Mouse (Mus musculus) heart, adult 18-20 months (tissue): ENCODE measurements around the gene Isg20. TPM values are rescaled to one million over a fixed set of nuclear protein-coding genes. Genes with fewer than 3 reads are reported as not detected.

Experiments
- DNase-seq, 2 experiments: peaks; one replicate each; pipeline ENCODE4 v3.0.0; 2021 to 2022; ENCODE audit warnings: mixed read lengths in 1 of 2
- long read RNA-seq, 2 experiments: library from polyadenylated mRNA; stranded (forward); transcript quantifications; one replicate each; pipeline ENCODE4 v2.0.0; 2021
- total RNA-seq, 2 experiments: library from RNA; stranded (reverse); gene quantifications; 2 replicates each; pipeline ENCODE4 v1.2.3; 2021

Gene Isg20
- 1 to 10 TPM; 6.3 to 7.0 TPM for total RNA-seq
- long read RNA-seq, experiment 1, partial matches to known transcripts: 0 of 2 reads
- long read RNA-seq, experiment 1, other reads (novel, unspliced or antisense): 0 of 2 reads
- long read RNA-seq, experiment 2: 0 reads

- DNase-seq: no peak
Measured at GRCm38 (mm10) chr7:78912974-78913474, at the start of gene Isg20. Gene Isg20, plus strand, starts transcription at chr7:78913424.

GRCm38 (mm10) chr7:78863796-78864445, 49.3 kb upstream of the Isg20 start:
- no peak for DNase-seq

- DNase-seq: no peak
Measured at GRCm38 (mm10) chr7:78864446-78864802, 48.8 kb upstream of the Isg20 start.

GRCm38 (mm10) chr7:78865212-78865949, 47.8 kb upstream of the Isg20 start:
- DNase-seq: no peak

- DNase-seq: no peak
Measured at GRCm38 (mm10) chr7:78868731-78869130, 44.5 kb upstream of the Isg20 start.

GRCm38 (mm10) chr7:78872366-78872765, 40.9 kb upstream of the Isg20 start:
- no peak for DNase-seq

- DNase-seq: no peak
Measured at GRCm38 (mm10) chr7:78872831-78873230, 40.4 kb upstream of the Isg20 start.

GRCm38 (mm10) chr7:78881607-78882468, 31.4 kb upstream of the Isg20 start:
- no peak for DNase-seq

GRCm38 (mm10) chr7:78882469-78882837, 30.8 kb upstream of the Isg20 start:
- DNase-seq: no peak

GRCm38 (mm10) chr7:78883016-78883725, 30.1 kb upstream of the Isg20 start:
- no peak for DNase-seq

- no peak for DNase-seq
Measured at GRCm38 (mm10) chr7:78883726-78884060, 29.5 kb upstream of the Isg20 start.

GRCm38 (mm10) chr7:78884139-78884538, 29.1 kb upstream of the Isg20 start:
- DNase-seq: no peak

GRCm38 (mm10) chr7:78885404-78885803, 27.8 kb upstream of the Isg20 start:
- DNase-seq: no peak

GRCm38 (mm10) chr7:78886496-78886895, 26.7 kb upstream of the Isg20 start:
- no peak for DNase-seq

GRCm38 (mm10) chr7:78887431-78887842, 25.8 kb upstream of the Isg20 start:
- DNase-seq: no peak

GRCm38 (mm10) chr7:78890641-78891040, 22.6 kb upstream of the Isg20 start:
- peak; percentile 69 to 95 for DNase-seq

GRCm38 (mm10) chr7:78893917-78894316, 19.3 kb upstream of the Isg20 start:
- DNase-seq: no peak

- DNase-seq: no peak
Measured at GRCm38 (mm10) chr7:78895021-78895652, 18.1 kb upstream of the Isg20 start.

- DNase-seq: peak; percentile 99 to 100
Measured at GRCm38 (mm10) chr7:78895653-78896333, 17.4 kb upstream of the Isg20 start, which contains the start of gene Aen. Gene Aen, plus strand, starts transcription at chr7:78895854.

- DNase-seq: no peak
Measured at GRCm38 (mm10) chr7:78897567-78897966, 15.7 kb upstream of the Isg20 start.
